Mouse (Mus musculus) skeletal muscle tissue, adult 2 months (tissue): ENCODE data around the gene Prl8a9.

Source experiments
- DNase-seq: peaks from one replicate; pipeline ENCODE4 v3.0.0-alpha.2; 2012; ENCODE audit warnings: low read depth, low spot score

Gene Prl8a9

GRCm38 (mm10) chr13:27564506-27564905, at the start of gene Prl8a9:
Prl8a9 (minus strand) TSS chr13:27564606.
- no peak for DNase-seq

DNA sequence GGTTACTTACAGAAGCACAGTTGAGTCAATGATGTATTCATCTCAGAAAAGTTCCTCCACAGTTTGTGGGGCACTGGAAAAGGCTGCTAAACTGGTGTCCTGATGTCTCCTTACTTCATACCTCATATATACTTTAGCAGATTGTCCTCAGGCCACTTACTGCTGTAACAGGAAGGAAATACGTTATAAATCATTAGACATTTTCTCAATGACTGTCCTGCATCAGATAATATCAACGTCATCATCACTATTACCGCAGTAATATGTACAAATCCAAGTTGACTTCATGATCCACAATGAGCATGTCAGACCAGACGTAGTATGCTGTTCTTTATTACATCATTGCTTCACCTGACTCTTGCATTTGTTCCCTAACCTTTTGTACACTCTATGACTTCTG, 46.1 kb upstream of the Prl8a9 start, which contains the start of gene Prl7b1:
Gene Prl7b1 (minus strand): TSS at position 101 of the 400 bp plus-strand sequence.
- no peak for DNase-seq

- DNase-seq = no peak
These were observed 17.7 kb upstream of the Prl8a9 start, which contains the start of gene Prl8a1 for GRCm38 (mm10) chr13:27582071-27582470. Prl8a1 (minus strand) TSS chr13:27582171.

DNA sequence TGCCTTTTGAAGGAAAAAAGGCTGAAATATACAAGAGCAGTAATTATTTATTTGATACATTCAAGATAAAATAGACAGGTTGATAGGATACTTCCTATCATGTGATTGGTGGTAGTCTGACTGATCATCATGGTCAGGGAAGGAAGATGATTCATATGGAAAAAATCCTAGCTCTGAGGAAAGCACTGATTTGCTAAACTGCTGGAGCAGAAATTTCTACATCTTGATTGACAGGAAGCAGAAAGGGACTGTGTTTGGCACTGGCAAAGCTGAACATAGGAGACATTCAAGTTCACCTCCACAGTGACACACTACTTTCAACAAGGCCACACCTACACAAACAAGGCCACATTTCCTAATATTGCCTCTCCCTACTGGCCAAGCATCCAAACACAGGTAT, 11.1 kb downstream of the Prl8a9 start:
- no peak for DNase-seq

- DNase-seq = no peak
These were observed 41.2 kb downstream of the Prl8a9 start for GRCm38 (mm10) chr13:27523156-27523555.

- no peak for DNase-seq
These were observed 51.3 kb downstream of the Prl8a9 start, which contains the start of gene Prl8a8 for GRCm38 (mm10) chr13:27513117-27513516. Prl8a8 (minus strand) TSS chr13:27513217.
